8 mouse cellular contexts compared by ENCODE assay signal in the genomic region with DNA sequence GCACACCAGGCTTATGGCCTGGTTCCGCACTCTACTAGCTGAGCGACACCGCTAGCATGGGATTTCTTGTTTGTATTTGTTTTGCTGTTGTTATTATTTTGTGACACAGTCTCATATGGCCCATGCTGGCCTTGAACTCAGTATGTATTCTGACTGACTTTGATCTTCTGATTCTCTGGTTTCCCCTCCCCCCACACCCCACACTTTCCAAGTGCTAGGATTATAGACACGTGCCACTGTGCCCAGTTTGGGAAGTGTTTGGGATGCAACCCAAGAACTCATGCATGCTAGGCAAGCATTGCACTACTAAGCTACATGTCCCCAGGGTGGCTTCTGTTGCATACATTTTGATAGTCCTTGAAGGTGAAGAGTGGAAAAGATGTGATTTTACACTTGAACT. TPM values are rescaled to one million over a fixed set of nuclear protein-coding genes. Genes with fewer than 3 reads are reported as not detected.
DNase-seq lines count a peak whose midpoint lies in the region; ATAC-seq and TF ChIP-seq lines count a peak whose summit lies in the region.

No protein-coding gene starts in this region.

- H3K4me1 ChIP-seq in forebrain, embryonic 11.5 days (replicated peaks; ENCODE audit: control insufficient read depth, insufficient read depth, low read length) = no peaks in the 10 kb centered on the region; the same call in 1 of the 2 replicates
- no peaks in the 10 kb centered on the region for H3K4me1 ChIP-seq in kidney, postnatal 0 days (replicated peaks; ENCODE audit: insufficient read depth, low read length)
- peaks cover 18% of the 10 kb centered on the region for H3K4me1 ChIP-seq in neural tube, embryonic 15.5 days

- TF ChIP-seq CTCF in C2C12 (IDR thresholded peaks at IDR 0.05; ENCODE audit: control insufficient read depth, insufficient read depth, insufficient read length) = no peak
- no peak for TF ChIP-seq CTCF in kidney, postnatal 0 days (IDR thresholded peaks at IDR 0.05; ENCODE audit: low read depth)

- peak; percentile 17 for DNase-seq in cerebellum, adult 8-10 months
- DNase-seq in cerebellum, adult 11-12 months = no peak
- no peak for DNase-seq in forebrain, embryonic 11.5 days (ENCODE audit: low spot score)
- DNase-seq in kidney, postnatal 0 days (ENCODE audit: low spot score) = no peak
- no peak for DNase-seq in gastrocnemius, postnatal 10 days
- no peak for DNase-seq in right cerebral cortex, postnatal 25 days

- H3K36me3 ChIP-seq in C2C12 (ENCODE audit: control insufficient read depth, insufficient read depth) = no peaks in the 10 kb centered on the region
- no peaks in the 10 kb centered on the region for H3K36me3 ChIP-seq in forebrain, embryonic 11.5 days (ENCODE audit: control insufficient read depth, insufficient read depth, low read length)
- 0 out of 2 replicates have a peak, but pooled peaks cover 15% of the 10 kb centered on the region for H3K36me3 ChIP-seq in kidney, postnatal 0 days (ENCODE audit: insufficient read depth, low read length)
- H3K36me3 ChIP-seq in neural tube, embryonic 15.5 days = peaks cover 7% of the 10 kb centered on the region; the same call in 1 of the 2 replicates

- H3K9me3 ChIP-seq in forebrain, embryonic 11.5 days (ENCODE audit: control insufficient read depth, low read length) = no peaks in the 10 kb centered on the region
- no peaks in the 10 kb centered on the region for H3K9me3 ChIP-seq in kidney, postnatal 0 days (replicated peaks; ENCODE audit: low read length)
- H3K9me3 ChIP-seq in neural tube, embryonic 15.5 days (replicated peaks) = no peaks in the 10 kb centered on the region

- H3K79me3 ChIP-seq in C2C12 (ENCODE audit: low read depth) = peaks cover 9% of the 10 kb centered on the region

- H3ac ChIP-seq in C2C12 (ENCODE audit: control insufficient read depth, insufficient read length, low read depth) = no peak overlapping the region

- WGBS in forebrain, embryonic 11.5 days = 74% methylated on average over 4 of the region's 4 CpGs
- WGBS in kidney, postnatal 0 days = 73% methylated on average over 4 of the region's 4 CpGs
- WGBS in neural tube, embryonic 15.5 days = 76% methylated on average over 4 of the region's 4 CpGs

- no peak overlapping the region for H3K27ac ChIP-seq in forebrain, embryonic 11.5 days (ENCODE audit: low read depth, low read length)
- H3K27ac ChIP-seq in kidney, postnatal 0 days = peak overlapping the region; percentile 98; the same call in 1 of the 2 replicates
- no peak overlapping the region for H3K27ac ChIP-seq in neural tube, embryonic 15.5 days (replicated peaks)

- peak overlapping the region; percentile 61 for H3K4me3 ChIP-seq in C2C12 (ENCODE audit: insufficient read depth, poor library complexity, severe bottlenecking)
- H3K4me3 ChIP-seq in forebrain, embryonic 11.5 days (ENCODE audit: low read depth, low read length) = peak overlapping the region; percentile 57
- H3K4me3 ChIP-seq in kidney, postnatal 0 days (replicated peaks; ENCODE audit: low read depth, low read length) = peak overlapping the region; percentile 84
- peak overlapping the region; percentile 63 for H3K4me3 ChIP-seq in neural tube, embryonic 15.5 days (replicated peaks)

- H3K9ac ChIP-seq in forebrain, embryonic 11.5 days (ENCODE audit: low read length) = no peak overlapping the region
- H3K9ac ChIP-seq in kidney, postnatal 0 days (ENCODE audit: low read depth, low read length) = peak overlapping the region; percentile 92; the same call in 1 of the 2 replicates
- H3K9ac ChIP-seq in neural tube, embryonic 15.5 days (replicated peaks) = peak overlapping the region; percentile 75

- peaks cover 15% of the 10 kb centered on the region for H3K79me2 ChIP-seq in C2C12 (ENCODE audit: control insufficient read depth, insufficient read depth)

- ATAC-seq in forebrain, embryonic 11.5 days (replicated peaks; ENCODE audit: low FRiP score) = no peak
- ATAC-seq in kidney, postnatal 0 days (replicated peaks; ENCODE audit: low FRiP score, low read depth) = no peak
- no peak for ATAC-seq in neural tube, embryonic 15.5 days (ENCODE audit: low FRiP score)

- no peaks in the 10 kb centered on the region for H3K27me3 ChIP-seq in C2C12 (ENCODE audit: control insufficient read depth, insufficient read depth, insufficient read length)
- no peaks in the 10 kb centered on the region for H3K27me3 ChIP-seq in forebrain, embryonic 11.5 days (ENCODE audit: control insufficient read depth, insufficient read depth, low read length)
- H3K27me3 ChIP-seq in kidney, postnatal 0 days (ENCODE audit: insufficient read depth, low read length) = no peaks in the 10 kb centered on the region
- H3K27me3 ChIP-seq in neural tube, embryonic 15.5 days (replicated peaks) = no peaks in the 10 kb centered on the region

- H3K4me2 ChIP-seq in forebrain, embryonic 11.5 days (ENCODE audit: low read depth, low read length, severe bottlenecking) = peak overlapping the region; percentile 80; the same call in 1 of the 2 replicates
- H3K4me2 ChIP-seq in kidney, postnatal 0 days (ENCODE audit: low read length) = peak overlapping the region; percentile 67
- peak overlapping the region; percentile 72 for H3K4me2 ChIP-seq in neural tube, embryonic 15.5 days

TF ChIP-seq in C2C12, 6 proteins besides CTCF, POLR2A, EP300 and RAD21:
- no peak for TF ChIP-seq FOSL1 (IDR thresholded peaks at IDR 0.05; ENCODE audit: insufficient read depth, low read length, poor library complexity, severe bottlenecking)
- TF ChIP-seq CEBPB (IDR thresholded peaks at IDR 0.05; ENCODE audit: low read depth) = no peak
- TF ChIP-seq MAX (IDR thresholded peaks at IDR 0.05) = no peak
- no peak for TF ChIP-seq MYOD1 (IDR thresholded peaks at IDR 0.05; ENCODE audit: control insufficient read depth, insufficient read length, low read depth)
- TF ChIP-seq USF1 (IDR thresholded peaks at IDR 0.05; ENCODE audit: low read depth) = no peak
- no peak for TF ChIP-seq MYOG (IDR thresholded peaks at IDR 0.05; ENCODE audit: control insufficient read depth, extremely low read depth, insufficient read length)

RNA-seq across cellular contexts. Expression of a gene that starts 1.4 kb away (rescaled TPM):
- polyA plus RNA-seq in C2C12 (2012; fragmentation: generic; extraction: Trizol) = 7.8 TPM
- polyA plus RNA-seq in forebrain, embryonic 11.5 days (2014; fragmentation: Nextera tagmentation; extraction: Ambion mirVana) = 20.3 and 24.3 TPM in 2 replicates
- 69.5 and 73.6 TPM in 2 replicates for polyA plus RNA-seq in kidney, postnatal 0 days (2015; fragmentation: Nextera tagmentation; extraction: Ambion mirVana)
- 35.8 and 41.5 TPM in 2 replicates for polyA plus RNA-seq in neural tube, embryonic 15.5 days (2015; fragmentation: Nextera tagmentation; extraction: Ambion mirVana)
- 10 to 100 TPM; 23.6 to 26.4 TPM for total RNA-seq in gastrocnemius, postnatal 10 days (2021)
